Mouse (Mus musculus) brain, embryonic 14.5 days (tissue): ENCODE measurements around the gene Zfp276. TPM values are rescaled to one million over a fixed set of nuclear protein-coding genes. Genes with fewer than 3 reads are reported as not detected.
A peak's percentile ranks its signal among the peaks of the same experiment; 100 is the strongest.

Experiments
- DNase-seq: peaks from one replicate; pipeline ENCODE4 v3.0.0-alpha.2; 2011; ENCODE audit warnings: low read depth
- CTCF ChIP-seq: fragments of 200-500 bp; IDR thresholded peaks from 2 replicates; pipeline ENCODE4 v1.5.1; 2012; ENCODE audit warnings: inconsistent platforms, mild to moderate bottlenecking, moderate library complexity, borderline replicate concordance; ENCODE audit not compliant: insufficient read depth, insufficient read length; ENCODE audit errors: extremely low read depth
- POLR2A ChIP-seq: fragments of 200-500 bp; IDR thresholded peaks from 2 replicates; pipeline ENCODE4 v1.6.1; 2012; ENCODE audit warnings: mild to moderate bottlenecking, inconsistent platforms, borderline replicate concordance; ENCODE audit not compliant: poor library complexity, insufficient read depth, insufficient read length, severe bottlenecking; ENCODE audit errors: extremely low read depth
- polyA plus RNA-seq: library from polyadenylated mRNA; depleted of rRNA; stranded (reverse); fragments of >200 nt; gene quantifications from 2 replicates; pipeline ENCODE4 v1.2.3, GENCODE M21; 2012

Gene Zfp276
- polyA plus RNA-seq, 1 experiment, result 39.1 TPM

GRCm38 (mm10) chr8:123233300-123233699 is 20.7 kb upstream of the Zfp276 start:
- TF ChIP-seq POLR2A, result no peak
- no peak for TF ChIP-seq CTCF
- no peak for DNase-seq

GRCm38 (mm10) chr8:123233760-123234159 is 20.2 kb upstream of the Zfp276 start:
- no peak for TF ChIP-seq POLR2A
- TF ChIP-seq CTCF, result no peak
- no peak for DNase-seq

GRCm38 (mm10) chr8:123234918-123235519 is 19.0 kb upstream of the Zfp276 start:
- DNase-seq, result peak; percentile 39
- TF ChIP-seq POLR2A, result no peak
- no peak for TF ChIP-seq CTCF

- peak; percentile 84 for DNase-seq
- TF ChIP-seq POLR2A (no peak), CTCF (no peak)
Observed at GRCm38 (mm10) chr8:123235520-123236497, 18.2 kb upstream of the Zfp276 start, which contains the start of gene Spata2l. Spata2l (minus strand) TSS chr8:123236233.

- no peak for DNase-seq
- TF ChIP-seq CTCF (no peak), POLR2A (no peak)
Observed at GRCm38 (mm10) chr8:123239398-123239797, 14.6 kb upstream of the Zfp276 start.

- no peak for TF ChIP-seq POLR2A
- TF ChIP-seq CTCF, result no peak
- no peak for DNase-seq
Observed at GRCm38 (mm10) chr8:123242107-123242923, 11.7 kb upstream of the Zfp276 start.

- TF ChIP-seq POLR2A, result no peak
- TF ChIP-seq CTCF, result no peak
- no peak for DNase-seq
Observed at GRCm38 (mm10) chr8:123243053-123243452, 10.9 kb upstream of the Zfp276 start.

- DNase-seq, result no peak
- TF ChIP-seq POLR2A (no peak), CTCF (no peak)
Observed at GRCm38 (mm10) chr8:123244382-123244781, 9.6 kb upstream of the Zfp276 start.

- DNase-seq, result no peak
- TF ChIP-seq POLR2A, result no peak
- TF ChIP-seq CTCF, result no peak
Observed at GRCm38 (mm10) chr8:123245543-123245942, 8.5 kb upstream of the Zfp276 start.

GRCm38 (mm10) chr8:123247748-123248147 is 6.2 kb upstream of the Zfp276 start:
- TF ChIP-seq POLR2A, result no peak
- TF ChIP-seq CTCF, result no peak
- DNase-seq, result no peak

- TF ChIP-seq CTCF (no peak), POLR2A (no peak)
- no peak for DNase-seq
Observed at GRCm38 (mm10) chr8:123248596-123248995, 5.4 kb upstream of the Zfp276 start.

- no peak for TF ChIP-seq POLR2A
- TF ChIP-seq CTCF, result no peak
- no peak for DNase-seq
Observed at GRCm38 (mm10) chr8:123250940-123251339, 3.1 kb upstream of the Zfp276 start.

- no peak for TF ChIP-seq CTCF
- TF ChIP-seq POLR2A, result no peak
- DNase-seq, result no peak
Observed at GRCm38 (mm10) chr8:123252925-123253324, 1.1 kb upstream of the Zfp276 start.

- TF ChIP-seq CTCF, result no peak
- TF ChIP-seq POLR2A, result peak; percentile 47; the same call in 1 of the 2 replicates
- no peak for DNase-seq
Observed at GRCm38 (mm10) chr8:123253451-123254098, 420 bp upstream of the Zfp276 start.
